Mouse (Mus musculus): Measurements from ENCODE around the gene Gm11127.

DNA sequence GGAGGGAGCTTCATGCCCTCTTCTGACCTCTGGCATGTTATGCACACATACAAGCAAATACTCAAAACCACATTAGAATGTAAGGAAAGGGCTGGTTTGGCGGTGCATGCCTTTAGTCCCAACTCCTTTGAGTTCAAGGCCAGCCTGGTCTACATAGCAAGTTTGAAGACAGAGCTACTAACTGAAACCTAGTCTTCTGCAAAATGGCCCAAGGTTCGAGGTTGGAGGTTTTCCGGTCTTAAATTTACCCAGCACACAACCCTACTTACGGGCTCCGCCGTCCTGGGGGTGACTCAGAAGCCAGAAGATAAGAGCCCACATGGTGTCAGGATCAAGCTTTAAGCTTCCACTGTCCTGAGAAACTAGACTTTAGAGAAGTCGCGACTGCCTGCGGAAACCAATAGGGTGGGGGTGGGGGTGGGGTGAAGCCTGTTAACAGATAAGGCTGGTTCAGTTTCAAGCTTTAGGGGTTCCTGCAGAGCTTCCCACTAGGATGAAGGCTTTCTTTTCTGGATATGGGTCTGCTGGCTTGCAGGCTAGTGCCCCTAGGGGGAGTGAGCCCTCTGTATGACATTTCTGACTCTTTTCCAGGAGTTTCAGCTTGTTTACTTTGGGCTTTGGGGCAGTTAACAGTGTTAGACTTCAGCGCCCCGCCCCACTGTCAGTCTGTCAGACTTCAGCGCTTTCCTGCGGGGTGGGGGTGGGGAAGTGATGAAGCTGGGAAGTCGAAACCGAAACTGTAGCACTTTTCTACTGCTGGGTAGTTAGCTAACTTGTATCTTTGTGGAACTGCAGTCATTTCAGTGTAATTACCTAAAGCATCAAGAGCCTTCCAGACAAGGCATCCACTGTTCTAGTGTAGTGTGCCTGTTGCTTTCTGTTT lies 37.7 kb downstream of the Gm11127 start, which contains the start of gene H2-T24:
- TF ChIP-seq CTCF (IDR thresholded peaks at IDR 0.05; ENCODE audit: low read depth, low read length), result no peak
- TF ChIP-seq POLR2A (IDR thresholded peaks at IDR 0.05; ENCODE audit: insufficient read depth, low read length), result no peak
- no peak for TF ChIP-seq EP300 (IDR thresholded peaks at IDR 0.05; ENCODE audit: insufficient read depth, low read depth, low read length)
